Mouse (Mus musculus) urinary bladder, postnatal 4 days (tissue): ENCODE measurements around the gene Scel.

ENCODE experiments used
- DNase-seq, 2 experiments: peaks; one replicate each; pipeline ENCODE4 v3.0.0; 2021 to 2022; ENCODE audit warnings: low spot score in 2 of 2

Scel gene

GRCm38 (mm10) chr14:103651106-103651505 lies 138.0 kb downstream of the Scel start:
- DNase-seq: no peak

- DNase-seq: no peak
Observed at GRCm38 (mm10) chr14:103651562-103651961, 138.4 kb downstream of the Scel start.

DNA sequence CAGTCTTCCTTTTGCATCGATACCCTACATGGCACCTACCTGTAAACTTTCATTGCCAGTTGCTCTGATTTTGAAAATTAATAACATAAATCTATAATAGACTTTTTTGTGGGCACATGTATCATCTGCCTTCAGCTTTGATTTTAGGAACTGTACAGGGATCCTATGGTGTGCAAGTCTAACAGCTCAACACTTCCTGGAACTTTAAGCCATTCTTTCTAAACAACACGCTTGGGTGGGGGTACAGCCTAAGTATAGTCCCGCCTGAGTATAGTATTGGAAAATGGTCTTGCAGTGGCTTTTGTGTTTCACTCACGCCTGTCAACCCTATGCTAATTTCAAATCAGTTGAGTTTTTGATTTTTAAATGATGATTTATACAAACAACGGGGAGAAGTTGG lies 139.4 kb downstream of the Scel start:
- no peak for DNase-seq

DNA sequence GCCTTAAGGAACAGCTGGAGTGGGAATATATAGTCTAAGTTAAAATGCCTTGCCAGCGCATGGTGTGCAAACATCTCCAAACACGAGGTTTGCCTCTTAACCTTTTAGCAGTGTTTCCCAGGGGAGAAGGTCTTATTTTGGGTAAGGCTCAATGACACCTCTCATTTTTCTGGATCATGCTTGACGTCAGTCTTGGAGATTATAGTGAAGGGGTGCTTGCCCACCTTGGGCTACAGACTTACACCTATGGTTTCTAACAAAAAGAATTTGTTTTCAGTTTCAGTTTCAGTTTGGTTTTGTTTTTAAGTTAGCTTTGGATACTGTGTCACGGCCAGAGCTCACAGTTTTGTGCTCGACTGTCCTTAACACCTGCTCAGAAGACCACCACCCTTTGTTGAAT lies 140.7 kb downstream of the Scel start:
- DNase-seq: no peak

GRCm38 (mm10) chr14:103655448-103655847 lies 142.3 kb downstream of the Scel start:
- DNase-seq: no peak

- DNase-seq: no peak
Observed at GRCm38 (mm10) chr14:103657876-103658275, 144.7 kb downstream of the Scel start.
